Mouse (Mus musculus): ENCODE measurements around the gene Snx14. TPM values are rescaled to one million over a fixed set of nuclear protein-coding genes. Genes with fewer than 3 reads are reported as not detected.

Gene Snx14
- polyA plus RNA-seq, 1 experiment from 2014 or later: 23.2 TPM

DNA sequence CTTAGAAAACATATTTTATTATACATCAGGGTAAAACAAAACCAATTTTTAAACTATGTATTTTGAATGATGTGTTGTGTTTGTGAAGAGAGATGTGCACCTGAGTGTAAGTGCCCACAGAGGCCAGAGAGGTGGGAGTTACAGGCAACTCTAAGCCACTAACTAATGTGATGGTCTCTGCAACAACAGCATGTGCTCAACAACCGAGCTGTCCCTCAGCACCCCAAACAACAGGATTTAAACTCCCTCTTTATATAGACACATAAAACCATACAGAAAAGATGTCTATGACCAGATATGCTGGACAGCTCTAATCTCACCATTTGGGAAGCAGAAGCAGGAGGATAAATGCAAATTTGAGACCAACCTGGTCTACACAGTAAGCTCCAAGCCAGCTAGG is 58.2 kb downstream of the Snx14 start:
- Histone ChIP-seq H3K27ac (no peak overlapping the region), H3K9me3 (no peaks in the 10 kb centered on the region), H3K9ac (replicated peaks) (no peak overlapping the region), H3K4me2 (no peak overlapping the region), H3K27me3 (no peaks in the 10 kb centered on the region), H3K4me1 (replicated peaks) (no peaks in the 10 kb centered on the region), H3K36me3 (peaks cover 34% of the 10 kb centered on the region; the same call in 1 of the 2 replicates), H3K4me3 (replicated peaks) (no peak overlapping the region)
- WGBS: 81% methylated on average over 1 of the region's 1 CpGs
- ATAC-seq (ENCODE audit: insufficient number of reproducible peaks, insufficient read depth, low FRiP score, low TSS enrichment, low read depth): no peak

DNA sequence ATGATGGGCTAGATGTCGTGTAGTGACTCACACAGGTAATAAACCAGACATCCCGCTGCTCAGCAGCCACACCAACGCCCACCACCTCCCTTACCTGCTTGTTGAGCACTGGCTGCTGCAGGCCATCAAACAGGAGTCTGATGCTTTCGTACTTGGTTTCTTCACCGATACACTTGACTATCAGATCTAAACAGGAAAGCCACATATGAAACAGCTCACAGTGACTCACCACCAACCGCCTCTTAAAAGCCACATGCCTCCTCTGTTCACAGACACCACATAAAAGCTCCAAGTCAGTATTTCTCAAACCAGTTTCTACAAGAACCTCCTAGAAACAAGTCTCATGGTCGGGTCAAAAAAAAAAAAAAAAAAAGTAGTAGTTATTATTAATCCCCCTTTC is 58.7 kb downstream of the Snx14 start:
- Histone ChIP-seq H3K27ac (no peak overlapping the region), H3K36me3 (peaks cover 31% of the 10 kb centered on the region; the same call in 1 of the 2 replicates), H3K9me3 (no peaks in the 10 kb centered on the region), H3K4me1 (replicated peaks) (no peaks in the 10 kb centered on the region), H3K4me2 (no peak overlapping the region), H3K27me3 (no peaks in the 10 kb centered on the region), H3K9ac (replicated peaks) (no peak overlapping the region), H3K4me3 (replicated peaks) (no peak overlapping the region)
- ATAC-seq (ENCODE audit: insufficient number of reproducible peaks, insufficient read depth, low FRiP score, low TSS enrichment, low read depth): no peak
- WGBS: 72% methylated on average over 7 of the region's 7 CpGs

GRCm38 (mm10) chr9:88379057-88379456 is 59.7 kb downstream of the Snx14 start:
- H3K36me3 ChIP-seq: peaks cover 31% of the 10 kb centered on the region; the same call in 1 of the 2 replicates
- H3K4me2 ChIP-seq: no peak overlapping the region
- H3K27ac ChIP-seq: no peak overlapping the region
- no peaks in the 10 kb centered on the region for H3K9me3 ChIP-seq
- no peaks in the 10 kb centered on the region for H3K4me1 ChIP-seq (replicated peaks)
- 89% methylated on average over 3 of the region's 3 CpGs for WGBS
- ATAC-seq (ENCODE audit: insufficient number of reproducible peaks, insufficient read depth, low FRiP score, low TSS enrichment, low read depth): no peak
- no peak overlapping the region for H3K4me3 ChIP-seq (replicated peaks)
- no peak overlapping the region for H3K9ac ChIP-seq (replicated peaks)
- no peaks in the 10 kb centered on the region for H3K27me3 ChIP-seq

DNA sequence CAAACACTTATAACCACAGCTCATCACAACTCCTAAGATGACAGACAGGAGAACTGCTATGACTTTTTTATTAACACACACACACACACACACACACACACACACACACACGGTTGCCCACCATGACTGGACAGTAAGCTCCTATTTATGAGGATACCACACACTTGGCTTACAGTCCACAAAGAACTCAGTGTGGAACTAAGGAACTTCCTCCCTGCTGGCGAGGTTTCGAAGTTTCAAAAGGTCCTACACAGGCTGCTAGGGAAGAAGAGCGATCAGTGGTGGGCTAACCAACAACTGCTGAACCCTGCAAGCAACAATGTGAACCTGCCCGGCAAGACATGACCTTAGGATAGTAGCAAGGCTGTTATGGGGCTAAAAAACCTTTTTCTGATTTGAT is 61.3 kb downstream of the Snx14 start:
- Histone ChIP-seq H3K27ac (no peak overlapping the region), H3K4me1 (replicated peaks) (no peaks in the 10 kb centered on the region), H3K4me2 (no peak overlapping the region), H3K4me3 (replicated peaks) (no peak overlapping the region), H3K9ac (replicated peaks) (no peak overlapping the region), H3K9me3 (no peaks in the 10 kb centered on the region), H3K27me3 (no peaks in the 10 kb centered on the region), H3K36me3 (peaks cover 20% of the 10 kb centered on the region; the same call in 1 of the 2 replicates)
- ATAC-seq (ENCODE audit: insufficient number of reproducible peaks, insufficient read depth, low FRiP score, low TSS enrichment, low read depth): no peak
- 81% methylated on average over 5 of the region's 5 CpGs for WGBS

DNA sequence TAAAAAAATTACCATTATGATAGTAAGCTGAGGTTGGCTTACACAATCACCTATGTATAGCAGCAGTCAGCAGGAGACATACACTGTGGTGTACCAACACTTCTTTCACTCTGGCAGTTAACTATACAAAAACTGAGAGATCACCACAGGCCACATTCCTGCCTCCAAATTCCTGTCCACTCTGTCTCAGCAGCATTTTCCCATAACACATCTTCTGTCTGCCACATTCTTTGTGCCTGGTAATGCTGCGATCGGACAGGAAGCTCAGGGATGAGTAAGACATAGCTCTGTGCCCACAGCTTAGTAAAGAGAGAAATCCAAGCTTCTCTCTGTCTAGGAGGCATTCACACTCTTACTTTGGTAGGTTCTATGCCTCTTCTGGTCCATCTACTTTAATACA is 65.8 kb downstream of the Snx14 start:
- no peaks in the 10 kb centered on the region for H3K27me3 ChIP-seq
- no peak for ATAC-seq (ENCODE audit: insufficient number of reproducible peaks, insufficient read depth, low FRiP score, low TSS enrichment, low read depth)
- no peaks in the 10 kb centered on the region for H3K4me1 ChIP-seq (replicated peaks)
- WGBS: 88% methylated on average over 2 of the region's 2 CpGs
- H3K9ac ChIP-seq (replicated peaks): no peak overlapping the region
- H3K4me2 ChIP-seq: no peak overlapping the region
- H3K4me3 ChIP-seq (replicated peaks): no peak overlapping the region
- H3K36me3 ChIP-seq: peaks cover 4% of the 10 kb centered on the region; the same call in 1 of the 2 replicates
- no peak overlapping the region for H3K27ac ChIP-seq
- no peaks in the 10 kb centered on the region for H3K9me3 ChIP-seq

- Histone ChIP-seq H3K36me3 (peaks cover 2% of the 10 kb centered on the region; the same call in 1 of the 2 replicates), H3K9me3 (no peaks in the 10 kb centered on the region), H3K9ac (replicated peaks) (no peak overlapping the region), H3K4me1 (replicated peaks) (no peaks in the 10 kb centered on the region), H3K27me3 (no peaks in the 10 kb centered on the region), H3K4me3 (replicated peaks) (no peak overlapping the region), H3K27ac (no peak overlapping the region), H3K4me2 (no peak overlapping the region)
- no peak for ATAC-seq (ENCODE audit: insufficient number of reproducible peaks, insufficient read depth, low FRiP score, low TSS enrichment, low read depth)
- WGBS: 86% methylated on average over 2 of the region's 2 CpGs
Observed at GRCm38 (mm10) chr9:88371201-88371600, 67.6 kb downstream of the Snx14 start.

GRCm38 (mm10) chr9:88369666-88370065 is 69.1 kb downstream of the Snx14 start:
- WGBS: 97% methylated on average over 2 of the region's 2 CpGs
- Histone ChIP-seq H3K27ac (no peak overlapping the region), H3K36me3 (no peaks in the 10 kb centered on the region; the same call in 1 of the 2 replicates), H3K4me1 (replicated peaks) (no peaks in the 10 kb centered on the region), H3K4me2 (no peak overlapping the region), H3K9me3 (no peaks in the 10 kb centered on the region), H3K4me3 (replicated peaks) (no peak overlapping the region), H3K9ac (replicated peaks) (no peak overlapping the region), H3K27me3 (no peaks in the 10 kb centered on the region)
- no peak for ATAC-seq (ENCODE audit: insufficient number of reproducible peaks, insufficient read depth, low FRiP score, low TSS enrichment, low read depth)

GRCm38 (mm10) chr9:88368476-88368875 is 70.3 kb downstream of the Snx14 start:
- Histone ChIP-seq H3K36me3 (no peaks in the 10 kb centered on the region; the same call in 1 of the 2 replicates), H3K27me3 (no peaks in the 10 kb centered on the region), H3K9me3 (no peaks in the 10 kb centered on the region), H3K4me3 (replicated peaks) (no peak overlapping the region), H3K4me1 (replicated peaks) (no peaks in the 10 kb centered on the region), H3K4me2 (no peak overlapping the region), H3K9ac (replicated peaks) (no peak overlapping the region), H3K27ac (no peak overlapping the region)
- 89% methylated on average over 5 of the region's 5 CpGs for whole genome bisulfite sequencing
- ATAC-seq (ENCODE audit: insufficient number of reproducible peaks, insufficient read depth, low FRiP score, low TSS enrichment, low read depth): no peak

DNA sequence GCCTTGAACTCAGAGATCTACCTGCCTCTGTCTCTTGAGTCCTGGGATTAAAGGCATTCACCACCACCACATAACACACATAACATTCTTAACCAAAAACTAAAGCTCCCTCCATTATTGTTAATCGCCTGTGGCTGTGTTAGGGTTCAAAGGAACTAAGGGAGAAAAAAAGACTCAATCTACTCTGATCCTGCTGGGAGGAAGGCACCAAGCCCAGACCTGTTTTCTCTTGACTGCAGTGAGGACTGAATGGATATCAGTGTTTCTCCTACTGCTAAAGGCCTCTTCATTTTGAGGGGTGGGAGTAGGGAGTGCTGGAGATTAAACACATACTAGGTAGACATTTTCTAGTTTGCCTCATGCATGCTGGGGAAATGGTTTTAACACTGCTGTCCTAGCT is 71.0 kb downstream of the Snx14 start:
- H3K9ac ChIP-seq (replicated peaks): no peak overlapping the region
- 0 out of 2 replicates have a peak, but pooled peaks cover under 1% of the 10 kb centered on the region for H3K4me1 ChIP-seq (replicated peaks)
- no peaks in the 10 kb centered on the region for H3K9me3 ChIP-seq
- no peak overlapping the region for H3K27ac ChIP-seq
- no peak overlapping the region for H3K4me2 ChIP-seq
- WGBS: 71% methylated on average over 1 of the region's 1 CpGs
- no peaks in the 10 kb centered on the region for H3K27me3 ChIP-seq
- no peaks in the 10 kb centered on the region; the same call in 1 of the 2 replicates for H3K36me3 ChIP-seq
- no peak for ATAC-seq (ENCODE audit: insufficient number of reproducible peaks, insufficient read depth, low FRiP score, low TSS enrichment, low read depth)
- no peak overlapping the region for H3K4me3 ChIP-seq (replicated peaks)

DNA sequence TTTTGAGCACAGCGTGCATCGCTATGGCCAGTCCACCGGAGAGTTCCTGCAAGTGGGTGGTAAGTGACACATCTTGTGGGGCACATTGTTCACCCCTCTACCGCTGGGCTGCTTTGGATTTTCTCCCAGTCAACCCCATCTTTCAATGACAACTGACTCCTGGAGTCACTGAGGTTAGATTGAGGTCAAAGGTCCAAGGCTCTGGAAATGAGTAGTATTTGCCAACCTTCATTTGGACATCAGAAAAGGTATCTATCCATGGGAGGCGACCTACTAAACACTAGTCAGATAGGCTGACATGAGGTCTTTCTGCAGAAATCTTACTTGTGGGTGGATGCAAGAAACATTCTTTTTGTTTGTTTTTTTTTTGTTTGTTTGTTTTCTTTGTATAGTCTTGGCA is 71.4 kb downstream of the Snx14 start:
- no peak for ATAC-seq (ENCODE audit: insufficient number of reproducible peaks, insufficient read depth, low FRiP score, low TSS enrichment, low read depth)
- peaks cover 5% of the 10 kb centered on the region for H3K4me1 ChIP-seq (replicated peaks)

DNA sequence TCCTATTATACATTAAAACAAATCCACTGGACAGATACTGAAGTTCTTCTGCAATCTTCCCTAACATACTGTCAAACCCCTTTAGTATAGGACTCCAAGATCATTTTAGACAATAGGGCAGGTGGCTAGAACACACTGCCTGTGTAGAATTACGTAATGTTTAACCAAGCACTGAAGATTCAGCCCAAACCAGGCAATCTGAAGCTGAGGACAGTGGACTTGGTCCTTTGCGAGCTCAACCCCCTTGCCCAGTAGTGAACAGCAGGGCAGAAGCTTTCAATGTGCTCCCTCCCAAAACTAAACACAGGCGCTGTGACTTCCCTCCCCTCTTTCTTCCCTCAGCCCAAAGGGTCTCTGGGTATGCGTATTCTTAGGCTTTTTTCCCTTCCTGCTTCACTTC is 71.9 kb downstream of the Snx14 start:
- Histone ChIP-seq H3K36me3 (no peaks in the 10 kb centered on the region; the same call in 1 of the 2 replicates), H3K27me3 (no peaks in the 10 kb centered on the region), H3K4me2 (no peak overlapping the region), H3K9me3 (no peaks in the 10 kb centered on the region), H3K27ac (no peak overlapping the region), H3K4me1 (replicated peaks) (peaks cover 10% of the 10 kb centered on the region), H3K9ac (replicated peaks) (no peak overlapping the region), H3K4me3 (replicated peaks) (no peak overlapping the region)
- no peak for ATAC-seq (ENCODE audit: insufficient number of reproducible peaks, insufficient read depth, low FRiP score, low TSS enrichment, low read depth)
- WGBS: 95% methylated on average over 4 of the region's 4 CpGs

More for the DNA sequence above, 71.4 kb downstream of the Snx14 start:
- Histone ChIP-seq H3K9me3 (no peaks in the 10 kb centered on the region), H3K4me3 (replicated peaks) (no peak overlapping the region), H3K27ac (no peak overlapping the region), H3K27me3 (no peaks in the 10 kb centered on the region), H3K36me3 (no peaks in the 10 kb centered on the region; the same call in 1 of the 2 replicates), H3K9ac (replicated peaks) (no peak overlapping the region), H3K4me2 (no peak overlapping the region)
- 85% methylated on average over 5 of the region's 5 CpGs for WGBS

DNA sequence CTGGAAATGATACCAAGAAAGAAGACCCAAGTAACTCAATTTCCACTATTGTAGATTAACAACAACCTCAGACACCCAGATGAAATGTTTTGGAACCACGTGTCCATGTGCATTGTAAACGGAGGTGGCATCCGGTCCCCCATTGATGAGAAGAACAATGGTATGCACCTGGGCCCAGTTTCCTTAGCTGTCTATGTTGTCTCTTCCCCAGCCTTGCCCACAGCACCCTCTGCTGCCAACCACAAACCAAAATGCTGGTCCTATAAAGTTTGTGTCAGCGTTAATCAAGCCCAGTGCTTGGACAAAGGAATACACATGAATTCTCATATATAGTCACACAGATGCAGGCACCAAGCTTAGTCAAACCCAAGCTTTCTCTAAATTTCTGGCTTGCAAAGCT is 72.5 kb downstream of the Snx14 start:
- no peak overlapping the region for H3K9ac ChIP-seq (replicated peaks)
- H3K27me3 ChIP-seq: no peaks in the 10 kb centered on the region
- no peaks in the 10 kb centered on the region; the same call in 1 of the 2 replicates for H3K36me3 ChIP-seq
- H3K4me3 ChIP-seq (replicated peaks): no peak overlapping the region
- H3K27ac ChIP-seq: no peak overlapping the region
- H3K4me2 ChIP-seq: no peak overlapping the region
- no peaks in the 10 kb centered on the region for H3K9me3 ChIP-seq
- no peak for ATAC-seq (ENCODE audit: insufficient number of reproducible peaks, insufficient read depth, low FRiP score, low TSS enrichment, low read depth)
- peaks cover 10% of the 10 kb centered on the region for H3K4me1 ChIP-seq (replicated peaks)
- WGBS: 84% methylated on average over 4 of the region's 4 CpGs

Measured in limb, embryonic 12.5 days (tissue).